Mouse (Mus musculus) forelimb bud, embryonic 11.5 days (tissue): ENCODE data around the gene Nos3.

Experiments
- DNase-seq: peaks from one replicate; pipeline ENCODE4 v3.0.0-alpha.2; 2012; ENCODE audit warnings: low read depth, low spot score

Gene Nos3

GRCm38 (mm10) chr5:24364508-24364907, at the start of gene Nos3:
Gene Nos3 (plus strand): TSS chr5:24364810.
- no peak for DNase-seq

GRCm38 (mm10) chr5:24319776-24320466, 44.7 kb upstream of the Nos3 start:
- peak; percentile 36 for DNase-seq

- DNase-seq, result no peak
Measured at GRCm38 (mm10) chr5:24320467-24320813, 44.2 kb upstream of the Nos3 start.

GRCm38 (mm10) chr5:24320894-24321293, 43.7 kb upstream of the Nos3 start:
- no peak for DNase-seq

GRCm38 (mm10) chr5:24321711-24322682, 42.6 kb upstream of the Nos3 start:
- DNase-seq, result peak; percentile 23

GRCm38 (mm10) chr5:24325251-24325650, 39.4 kb upstream of the Nos3 start:
- DNase-seq, result no peak

- DNase-seq, result no peak
Measured at GRCm38 (mm10) chr5:24326166-24326841, 38.3 kb upstream of the Nos3 start.

GRCm38 (mm10) chr5:24326842-24327417, 37.7 kb upstream of the Nos3 start:
- no peak for DNase-seq

GRCm38 (mm10) chr5:24328813-24329211, 35.8 kb upstream of the Nos3 start:
- DNase-seq, result no peak

- peak; percentile 58 for DNase-seq
Measured at GRCm38 (mm10) chr5:24329212-24329964, 35.2 kb upstream of the Nos3 start.

GRCm38 (mm10) chr5:24329965-24330298, 34.7 kb upstream of the Nos3 start:
- DNase-seq, result no peak

GRCm38 (mm10) chr5:24332401-24332800, 32.2 kb upstream of the Nos3 start:
- DNase-seq, result no peak

GRCm38 (mm10) chr5:24334749-24335148, 29.9 kb upstream of the Nos3 start:
- no peak for DNase-seq

- DNase-seq, result peak; percentile 30
Measured at GRCm38 (mm10) chr5:24335888-24336511, 28.6 kb upstream of the Nos3 start.

- DNase-seq, result no peak
Measured at GRCm38 (mm10) chr5:24337366-24337765, 27.2 kb upstream of the Nos3 start.

GRCm38 (mm10) chr5:24337821-24338220, 26.8 kb upstream of the Nos3 start:
- no peak for DNase-seq

GRCm38 (mm10) chr5:24342205-24342963, 22.2 kb upstream of the Nos3 start:
- DNase-seq, result no peak

- no peak for DNase-seq
Measured at GRCm38 (mm10) chr5:24342966-24343365, 21.6 kb upstream of the Nos3 start.

GRCm38 (mm10) chr5:24343379-24343778, 21.2 kb upstream of the Nos3 start:
- no peak for DNase-seq

- peak; percentile 39 for DNase-seq
Measured at GRCm38 (mm10) chr5:24343977-24344436, 20.6 kb upstream of the Nos3 start.
